Mouse (Mus musculus) B cell, adult 2 months (primary cell): ENCODE measurements around the gene Slit1.
A peak's percentile ranks its signal among the peaks of the same experiment; 100 is the strongest.

Experiments used
- DNase-seq, 2 experiments: peaks; one replicate each; pipeline ENCODE4 v3.0.0; 2022

Gene Slit1

GRCm38 (mm10) chr19:41649394-41649793 is 94.1 kb downstream of the Slit1 start:
- DNase-seq, result no peak

- peak; percentile 86 to 87 for DNase-seq
These were observed 96.4 kb downstream of the Slit1 start for GRCm38 (mm10) chr19:41646947-41647631.

- DNase-seq, result peak; percentile 73 to 81
These were observed 100.5 kb downstream of the Slit1 start for GRCm38 (mm10) chr19:41643010-41643409.

- DNase-seq, result no peak
These were observed 108.5 kb downstream of the Slit1 start for GRCm38 (mm10) chr19:41634999-41635398.

GRCm38 (mm10) chr19:41634099-41634498 is 109.4 kb downstream of the Slit1 start:
- DNase-seq, result peak; percentile 39 to 42

- peak; percentile 74 to 78 for DNase-seq
These were observed 113.9 kb downstream of the Slit1 start for GRCm38 (mm10) chr19:41629532-41629931.

- no peak for DNase-seq
These were observed 114.5 kb downstream of the Slit1 start for GRCm38 (mm10) chr19:41628970-41629369.

GRCm38 (mm10) chr19:41620366-41621092 is 122.9 kb downstream of the Slit1 start:
- DNase-seq, result no peak

- peak; percentile 38 to 43 for DNase-seq
These were observed 124.6 kb downstream of the Slit1 start for GRCm38 (mm10) chr19:41618771-41619385.

GRCm38 (mm10) chr19:41618153-41618657 is 125.3 kb downstream of the Slit1 start:
- DNase-seq, result no peak

- no peak for DNase-seq
These were observed 126.4 kb downstream of the Slit1 start for GRCm38 (mm10) chr19:41617102-41617501.

- no peak for DNase-seq
These were observed 127.2 kb downstream of the Slit1 start for GRCm38 (mm10) chr19:41616274-41616673.

- peak; percentile 73 to 77 for DNase-seq
These were observed 127.8 kb downstream of the Slit1 start for GRCm38 (mm10) chr19:41615606-41616224.

- DNase-seq, result no peak
These were observed 130.0 kb downstream of the Slit1 start for GRCm38 (mm10) chr19:41613325-41614087.

- no peak for DNase-seq
These were observed 131.8 kb downstream of the Slit1 start for GRCm38 (mm10) chr19:41611683-41612082.

- no peak for DNase-seq
These were observed 137.1 kb downstream of the Slit1 start for GRCm38 (mm10) chr19:41606208-41606987.

- no peak for DNase-seq
These were observed 142.8 kb downstream of the Slit1 start for GRCm38 (mm10) chr19:41600647-41601046.

- no peak for DNase-seq
These were observed 146.1 kb downstream of the Slit1 start for GRCm38 (mm10) chr19:41597170-41597894.

GRCm38 (mm10) chr19:41591808-41592207 is 151.7 kb downstream of the Slit1 start:
- no peak for DNase-seq

GRCm38 (mm10) chr19:41589681-41590080 is 153.8 kb downstream of the Slit1 start:
- DNase-seq, result no peak

- no peak for DNase-seq
These were observed 154.4 kb downstream of the Slit1 start for GRCm38 (mm10) chr19:41589026-41589425.
